Mouse (Mus musculus) forebrain, postnatal 0 days (tissue): ENCODE measurements around the gene Ankrd13d. TPM values are rescaled to one million over a fixed set of nuclear protein-coding genes. Genes with fewer than 3 reads are reported as not detected.

Experiments
- ATAC-seq: fragments of 200-750 bp; cut with Nextera tagmentation; 2 replicates; pipeline ENCODE4 v1.8.0; 2017; ENCODE audit warnings: mild to moderate bottlenecking, moderate library complexity
- DNase-seq: peaks from one replicate; pipeline ENCODE4 v3.0.0-alpha.2; 2015
- H3K27ac ChIP-seq: fragments of 300-500 bp; sonication (generic); 2 replicates; pipeline ENCODE4 v1.5.1; 2014; ENCODE audit warnings: low read depth, mild to moderate bottlenecking, antibody characterized with exemption, low read length, moderate library complexity, mixed read lengths
- H3K27me3 ChIP-seq: fragments of 300-500 bp; sonication (generic); 2 replicates; pipeline ENCODE4 v1.6.1; 2014; ENCODE audit warnings: mild to moderate bottlenecking, low read length, mixed read lengths; ENCODE audit not compliant: insufficient read depth
- H3K36me3 ChIP-seq: fragments of 300-500 bp; sonication (generic); 2 replicates; pipeline ENCODE4 v1.6.1; 2014; ENCODE audit warnings: mild to moderate bottlenecking, moderate library complexity; ENCODE audit not compliant: insufficient read depth
- H3K4me1 ChIP-seq: fragments of 300-500 bp; sonication (generic); 2 replicates; pipeline ENCODE4 v1.6.1; 2014; ENCODE audit warnings: antibody characterized with exemption; ENCODE audit not compliant: insufficient read depth
- H3K4me2 ChIP-seq: fragments of 300-500 bp; sonication (generic); 2 replicates; pipeline ENCODE4 v1.6.1; 2014; ENCODE audit warnings: low read depth, mild to moderate bottlenecking, moderate library complexity
- H3K4me3 ChIP-seq: fragments of 300-500 bp; sonication (generic); 2 replicates; pipeline ENCODE4 v1.5.1; 2014; ENCODE audit warnings: low read depth, low read length, mixed read lengths
- H3K9ac ChIP-seq: fragments of 300-500 bp; sonication (generic); 2 replicates; pipeline ENCODE4 v1.6.1; 2014; ENCODE audit warnings: mild to moderate bottlenecking
- H3K9me3 ChIP-seq: fragments of 300-500 bp; sonication (generic); 2 replicates; pipeline ENCODE4 v1.6.1; 2016; ENCODE audit warnings: low read length
- CTCF ChIP-seq: sonication (generic); IDR thresholded peaks from 2 replicates; pipeline ENCODE4 v1.5.1; 2016; ENCODE audit warnings: antibody characterized with exemption, control low read depth, low read depth
- WGBS: fragments of 180-500 bp; shearing (Covaris S2); extraction: QIAGEN DNeasy Blood & Tissue Kit; methylation state at CpG from one replicate; pipeline ENCODE4 v1.1.7; 2014; 5-methylcytosine and 5-hydroxymethylcytosine counted together
- polyA plus RNA-seq: library from polyadenylated mRNA; unstranded; fragments of >200 nt; fragmentation: Nextera tagmentation; extraction: Ambion mirVana; gene quantifications from 2 replicates; pipeline ENCODE4 v1.2.1, GENCODE M21; 2015
- total RNA-seq: library from RNA; depleted of rRNA; stranded (reverse); fragments of >200 nt; gene quantifications from 2 replicates; pipeline ENCODE4 v1.2.3, GENCODE M21; 2014

The Ankrd13d gene
- total and polyA plus RNA-seq, 2 experiments from 2014 or later, result 55.2 to 87.3 TPM

DNA sequence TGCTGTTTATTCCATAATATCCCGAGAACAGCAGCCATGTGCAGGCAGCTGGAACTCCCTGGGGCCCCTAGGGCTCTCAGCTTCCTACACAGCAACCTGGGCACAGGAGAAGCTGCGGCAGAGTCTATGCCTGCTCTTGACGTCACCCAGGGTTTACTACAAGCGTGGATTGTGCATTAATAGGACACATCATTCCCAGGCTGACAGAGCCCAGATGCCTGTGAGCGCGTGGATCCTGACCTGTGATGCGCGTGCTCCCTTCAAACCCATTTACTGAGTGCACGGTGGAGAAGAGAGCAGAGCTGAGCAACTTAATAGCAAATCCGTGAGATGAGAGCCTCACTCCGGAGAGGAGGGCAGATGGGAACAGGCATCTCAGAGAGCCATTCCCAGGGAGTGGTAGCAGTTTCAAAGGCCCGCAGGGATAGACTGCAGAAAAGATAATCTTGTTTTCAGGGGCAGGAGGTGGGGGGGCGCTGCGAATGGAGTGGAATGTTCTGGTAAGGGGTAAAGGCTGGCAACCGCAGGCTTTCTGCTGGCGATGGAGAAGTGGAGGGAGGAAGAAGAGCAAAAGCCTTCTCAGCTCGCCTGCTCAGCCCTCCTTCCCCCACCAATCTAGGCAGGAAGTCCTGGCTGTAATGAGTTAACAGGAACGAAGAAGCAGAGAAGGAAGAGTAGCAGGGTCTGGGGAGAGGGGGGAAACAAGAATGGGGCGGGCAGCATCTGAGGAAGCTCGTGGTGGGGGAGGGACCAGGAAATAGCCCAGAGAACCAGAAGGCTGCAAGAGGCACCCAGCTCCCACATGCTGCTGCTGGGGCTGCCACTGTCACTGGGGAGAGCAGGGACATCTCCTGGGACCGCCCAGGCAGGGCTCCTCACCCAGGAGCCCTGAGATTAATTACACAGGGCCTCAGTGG, 19.1 kb upstream of the Ankrd13d start:
- H3K27ac ChIP-seq, result peak overlapping the region; percentile 68
- H3K9me3 ChIP-seq, result no peaks in the 10 kb centered on the region
- TF ChIP-seq CTCF, result no peak
- no peaks in the 10 kb centered on the region for H3K36me3 ChIP-seq
- H3K4me2 ChIP-seq, result peak overlapping the region; percentile 36
- ATAC-seq, result 0 out of 2 replicates have a peak, but pooled peaks have one; percentile 2
- peak; percentile 25 for DNase-seq
- H3K4me3 ChIP-seq, result no peak overlapping the region
- H3K27me3 ChIP-seq, result no peaks in the 10 kb centered on the region
- peaks cover 41% of the 10 kb centered on the region for H3K4me1 ChIP-seq
- H3K9ac ChIP-seq, result peak overlapping the region; percentile 18; the same call in 1 of the 2 replicates
- WGBS, result 30% methylated on average over 21 of the region's 21 CpGs

DNA sequence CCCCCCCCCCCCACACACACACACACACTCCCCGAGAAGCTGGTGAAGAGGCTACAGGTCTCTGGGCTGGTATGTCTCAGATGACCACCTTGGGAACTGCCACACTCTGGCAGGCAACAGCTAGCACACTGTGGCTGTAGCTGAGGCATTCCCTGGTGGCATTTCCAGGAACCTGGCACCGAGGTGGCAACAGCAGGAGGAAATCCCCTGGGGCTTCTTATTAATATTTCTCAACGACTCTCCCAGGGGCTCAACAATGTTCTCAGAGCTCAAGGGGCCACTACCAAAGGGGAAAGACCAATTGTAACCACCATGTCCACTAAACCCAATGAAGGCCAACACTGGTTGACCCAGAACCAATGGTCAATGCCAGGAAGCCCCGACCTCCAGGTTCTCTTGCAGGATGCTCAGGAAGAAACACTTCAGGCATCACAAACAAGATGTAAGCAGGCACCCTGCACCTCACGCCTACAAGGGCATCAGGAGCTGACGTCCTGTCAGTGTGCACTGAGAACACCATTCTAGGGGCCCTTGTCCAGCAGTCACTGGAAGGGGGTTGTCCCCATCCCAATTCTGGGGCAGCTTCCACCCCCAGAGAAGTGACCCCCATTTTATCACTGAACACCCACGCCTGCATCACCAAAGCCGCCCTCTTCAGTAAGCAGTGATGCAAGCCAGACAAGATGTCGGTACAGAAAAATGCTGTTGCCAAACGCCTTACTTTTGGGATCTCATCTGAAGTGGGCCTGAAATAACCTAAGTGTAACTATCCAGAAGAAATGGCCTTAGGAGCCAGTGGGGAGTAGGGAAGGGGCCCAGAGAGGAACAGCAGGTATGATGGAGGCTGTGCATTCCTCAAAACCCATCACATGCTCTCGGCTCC, 18.2 kb upstream of the Ankrd13d start:
- H3K27ac ChIP-seq, result peak overlapping the region; percentile 68
- no peak for ATAC-seq
- peaks cover 35% of the 10 kb centered on the region for H3K4me1 ChIP-seq
- no peak overlapping the region for H3K9ac ChIP-seq
- no peak for TF ChIP-seq CTCF
- H3K4me2 ChIP-seq, result 0 out of 2 replicates have a peak overlapping the region, but pooled peaks have one; percentile 36
- no peaks in the 10 kb centered on the region for H3K27me3 ChIP-seq
- no peaks in the 10 kb centered on the region for H3K9me3 ChIP-seq
- no peak for DNase-seq
- no peaks in the 10 kb centered on the region for H3K36me3 ChIP-seq
- no peak overlapping the region for H3K4me3 ChIP-seq
- 68% methylated on average over 11 of the region's 11 CpGs for WGBS

DNA sequence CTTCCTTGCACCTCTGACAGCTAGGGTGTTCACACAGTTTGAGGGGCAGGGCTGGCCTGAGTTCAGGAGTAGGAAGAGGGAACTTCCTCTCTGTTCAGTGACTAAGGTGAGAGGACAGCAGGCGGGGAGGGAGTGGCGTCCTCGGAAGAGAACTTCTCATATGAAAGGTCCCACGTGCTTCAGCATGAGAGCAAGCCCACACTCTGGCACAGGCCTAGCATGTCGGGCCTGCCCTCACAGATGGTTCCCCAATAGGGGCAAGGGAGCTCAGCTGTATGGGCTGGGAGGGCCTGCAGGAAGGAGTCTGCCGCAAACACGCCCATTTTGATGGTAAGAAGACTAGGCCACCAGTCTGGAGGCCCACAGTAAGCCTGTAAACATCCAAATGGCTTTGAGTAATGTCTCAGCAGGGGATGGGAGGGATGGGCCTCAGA, 17.4 kb upstream of the Ankrd13d start:
- H3K4me1 ChIP-seq, result peaks cover 35% of the 10 kb centered on the region

DNA sequence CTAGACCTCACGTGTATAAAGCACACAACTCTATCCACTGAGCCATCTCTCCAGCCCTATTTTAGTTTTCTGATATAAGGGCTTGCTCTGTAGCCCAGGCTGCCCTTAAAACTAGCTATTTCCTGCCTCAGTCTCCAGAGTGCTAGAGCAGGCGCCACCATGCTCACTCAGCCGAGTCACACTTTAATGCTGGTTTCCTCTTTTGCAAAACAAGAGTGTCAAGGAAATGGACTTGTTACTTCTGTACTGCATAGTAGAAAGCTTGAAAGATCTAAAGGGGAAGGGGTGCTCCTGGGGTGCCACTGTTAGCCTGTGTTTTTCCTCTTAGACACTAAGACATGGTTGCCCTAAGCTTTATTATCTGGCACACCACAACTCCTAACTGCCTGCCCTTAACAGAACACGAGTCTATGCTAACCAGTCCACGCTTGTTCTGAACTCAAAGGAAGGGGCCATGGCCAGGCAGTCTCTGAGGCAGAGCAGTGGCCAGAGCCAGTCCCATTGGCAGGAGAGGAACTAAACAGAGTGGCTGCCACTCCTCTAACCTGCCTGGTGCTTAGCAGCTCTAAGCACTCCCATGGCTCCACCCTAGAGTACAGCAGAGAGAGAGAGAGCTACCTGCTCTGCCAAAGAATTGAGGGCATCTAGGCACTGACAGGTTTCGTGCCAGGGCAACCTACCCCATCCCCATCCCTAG, 16.8 kb upstream of the Ankrd13d start:
- Histone ChIP-seq H3K4me2 (no peak overlapping the region), H3K4me3 (no peak overlapping the region), H3K27ac (no peak overlapping the region), H3K9me3 (no peaks in the 10 kb centered on the region), H3K27me3 (no peaks in the 10 kb centered on the region), H3K36me3 (0 out of 2 replicates have a peak, but pooled peaks cover under 1% of the 10 kb centered on the region), H3K9ac (no peak overlapping the region), H3K4me1 (peaks cover 31% of the 10 kb centered on the region)
- no peak for TF ChIP-seq CTCF
- whole genome bisulfite sequencing, result 82% methylated on average over 6 of the region's 6 CpGs
- DNase-seq, result no peak
- ATAC-seq, result no peak

More for the DNA sequence above, 17.4 kb upstream of the Ankrd13d start:
- no peak for TF ChIP-seq CTCF
- no peaks in the 10 kb centered on the region for H3K36me3 ChIP-seq
- no peak overlapping the region for H3K4me2 ChIP-seq
- no peak for ATAC-seq
- no peak for DNase-seq
- H3K9me3 ChIP-seq, result no peaks in the 10 kb centered on the region
- 47% methylated on average over 7 of the region's 7 CpGs for WGBS
- no peak overlapping the region for H3K27ac ChIP-seq
- H3K9ac ChIP-seq, result no peak overlapping the region
- no peaks in the 10 kb centered on the region for H3K27me3 ChIP-seq
- no peak overlapping the region for H3K4me3 ChIP-seq

- no peak overlapping the region for H3K4me2 ChIP-seq
- H3K4me1 ChIP-seq, result peaks cover 25% of the 10 kb centered on the region
- H3K36me3 ChIP-seq, result 0 out of 2 replicates have a peak, but pooled peaks cover 4% of the 10 kb centered on the region
- ATAC-seq (no peak), DNase-seq (no peak)
- no peak for TF ChIP-seq CTCF
- WGBS, result 91% methylated on average over 7 of the region's 7 CpGs
- H3K4me3 ChIP-seq, result no peak overlapping the region
- H3K9me3 ChIP-seq, result no peaks in the 10 kb centered on the region
- no peak overlapping the region for H3K27ac ChIP-seq
- H3K27me3 ChIP-seq, result no peaks in the 10 kb centered on the region
- H3K9ac ChIP-seq, result no peak overlapping the region
These were observed 16.2 kb upstream of the Ankrd13d start for GRCm38 (mm10) chr19:4299126-4299525.

DNA sequence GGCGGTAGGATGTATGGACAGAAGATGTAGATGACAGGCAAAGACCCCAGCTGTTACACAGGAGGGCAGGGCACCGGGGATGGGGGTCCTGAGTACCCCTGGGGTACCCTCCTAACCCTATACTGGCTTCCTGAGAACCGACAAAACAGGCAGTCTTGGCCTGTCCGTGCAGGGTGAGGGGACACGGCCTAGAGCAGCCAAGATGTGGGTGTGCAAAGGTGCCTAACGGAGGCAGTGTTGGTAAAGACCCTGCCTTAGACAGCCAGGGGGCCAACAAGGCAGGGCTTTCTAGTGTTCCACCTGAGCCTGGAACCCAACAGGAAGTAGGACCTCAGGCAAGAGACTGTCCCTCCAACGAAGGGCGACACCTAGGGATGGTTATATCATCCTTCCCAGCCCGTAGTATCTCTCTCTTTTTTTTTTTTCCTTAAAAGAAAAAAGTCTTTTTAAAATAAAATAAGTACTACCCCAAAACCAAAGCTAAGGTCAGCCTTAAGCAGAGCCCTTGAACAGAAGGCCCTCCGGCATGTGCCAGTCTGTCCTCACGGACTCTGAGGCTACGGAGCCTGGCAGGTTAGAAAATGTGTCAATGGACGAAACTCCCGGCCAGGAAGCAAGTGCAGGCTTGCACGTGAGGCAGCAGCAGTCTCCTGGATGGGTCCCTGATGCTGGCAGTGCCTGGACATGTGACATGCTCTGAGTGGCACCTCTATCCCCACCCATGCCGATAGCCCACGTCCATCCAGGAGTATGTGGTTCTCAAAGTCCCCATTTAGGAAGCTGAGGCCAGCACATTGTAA, 15.6 kb upstream of the Ankrd13d start:
- ATAC-seq, result no peak
- no peak for DNase-seq
- H3K27me3 ChIP-seq, result no peaks in the 10 kb centered on the region
- H3K9ac ChIP-seq, result no peak overlapping the region
- TF ChIP-seq CTCF, result no peak
- H3K9me3 ChIP-seq, result no peaks in the 10 kb centered on the region
- no peak overlapping the region for H3K27ac ChIP-seq
- peaks cover 19% of the 10 kb centered on the region for H3K4me1 ChIP-seq
- H3K4me3 ChIP-seq, result no peak overlapping the region
- H3K4me2 ChIP-seq, result no peak overlapping the region
- 0 out of 2 replicates have a peak, but pooled peaks cover 4% of the 10 kb centered on the region for H3K36me3 ChIP-seq
- 93% methylated on average over 17 of the region's 17 CpGs for WGBS
